Mouse (Mus musculus) stomach, embryonic 16.5 days (tissue): ENCODE measurements around the gene Lipc. TPM values are rescaled to one million over a fixed set of nuclear protein-coding genes. Genes with fewer than 3 reads are reported as not detected.

Experiments used
- ATAC-seq: fragments of 200-750 bp; cut with Nextera tagmentation; 2 replicates; pipeline ENCODE4 v1.8.0; 2017; ENCODE audit warnings: moderate number of reproducible peaks, moderate TSS enrichment; ENCODE audit not compliant: insufficient read depth, low FRiP score
- H3K27ac ChIP-seq: fragments of 300-500 bp; sonication (generic); 2 replicates; pipeline ENCODE4 v1.5.1; 2014; ENCODE audit warnings: low read length
- H3K27me3 ChIP-seq: fragments of 300-500 bp; sonication (generic); 2 replicates; pipeline ENCODE4 v1.6.1; 2014; ENCODE audit warnings: low read length, control low read depth, mixed read lengths; ENCODE audit not compliant: control insufficient read depth, insufficient read depth
- H3K36me3 ChIP-seq: fragments of 300-500 bp; sonication (generic); 2 replicates; pipeline ENCODE4 v1.6.1; 2014; ENCODE audit warnings: low read length; ENCODE audit not compliant: control insufficient read depth, insufficient read depth
- H3K4me1 ChIP-seq: fragments of 300-500 bp; sonication (generic); 2 replicates; pipeline ENCODE4 v1.6.1; 2014; ENCODE audit warnings: low read length, control low read depth, mixed read lengths; ENCODE audit not compliant: control insufficient read depth, insufficient read depth
- H3K4me2 ChIP-seq: fragments of 300-500 bp; sonication (generic); 2 replicates; pipeline ENCODE4 v1.6.1; 2014; ENCODE audit warnings: low read depth, low read length, mixed read lengths
- H3K4me3 ChIP-seq: fragments of 300-500 bp; sonication (generic); replicated peaks from 2 replicates; pipeline ENCODE4 v1.5.1; 2014; ENCODE audit warnings: mild to moderate bottlenecking, low read length
- H3K9ac ChIP-seq: fragments of 300-500 bp; sonication (generic); 2 replicates; pipeline ENCODE4 v1.6.1; 2014; ENCODE audit warnings: low read length
- H3K9me3 ChIP-seq: fragments of 300-500 bp; sonication (generic); replicated peaks from 2 replicates; pipeline ENCODE4 v1.6.1; 2016; ENCODE audit warnings: low read length, control low read depth; ENCODE audit not compliant: control insufficient read depth
- WGBS: fragments of 180-500 bp; shearing (Covaris S2); extraction: QIAGEN DNeasy Blood & Tissue Kit; methylation state at CpG from one replicate; pipeline ENCODE4 v1.1.7; 2014; 5-methylcytosine and 5-hydroxymethylcytosine counted together
- polyA plus RNA-seq: library from polyadenylated mRNA; unstranded; fragments of >200 nt; fragmentation: Nextera tagmentation; extraction: Ambion mirVana; gene quantifications from 2 replicates; pipeline ENCODE4 v1.2.1, GENCODE M21; 2015

Gene Lipc
- polyA plus RNA-seq, 1 experiment from 2014 or later = 2.9 TPM

- ATAC-seq = no peak
- no peak overlapping the region for H3K27ac ChIP-seq
- H3K4me1 ChIP-seq = 0 out of 2 replicates have a peak, but pooled peaks cover 9% of the 10 kb centered on the region
Measured at GRCm38 (mm10) chr9:70927701-70928100, 24.3 kb downstream of the Lipc start.

GRCm38 (mm10) chr9:70926820-70927588 is 25.0 kb downstream of the Lipc start:
- Histone ChIP-seq H3K9ac (no peak overlapping the region), H3K9me3 (no peaks in the 10 kb centered on the region), H3K27ac (peak overlapping the region; percentile 75), H3K27me3 (no peaks in the 10 kb centered on the region), H3K4me2 (no peak overlapping the region), H3K4me1 (peaks cover 13% of the 10 kb centered on the region), H3K4me3 (no peak overlapping the region), H3K36me3 (no peaks in the 10 kb centered on the region)
- 46% methylated on average over 6 of the region's 6 CpGs for WGBS
- peak; percentile 84; the same call in 1 of the 2 replicates for ATAC-seq

More at GRCm38 (mm10) chr9:70927701-70928100, 24.3 kb downstream of the Lipc start:
- Histone ChIP-seq H3K4me3 (no peak overlapping the region), H3K4me2 (no peak overlapping the region), H3K9me3 (no peaks in the 10 kb centered on the region), H3K9ac (no peak overlapping the region), H3K27me3 (no peaks in the 10 kb centered on the region), H3K36me3 (no peaks in the 10 kb centered on the region)

- Histone ChIP-seq H3K4me2 (no peak overlapping the region), H3K9ac (no peak overlapping the region), H3K9me3 (no peaks in the 10 kb centered on the region), H3K4me1 (peaks cover 17% of the 10 kb centered on the region), H3K4me3 (no peak overlapping the region), H3K27me3 (no peaks in the 10 kb centered on the region), H3K27ac (no peak overlapping the region), H3K36me3 (no peaks in the 10 kb centered on the region)
- 91% methylated on average over 6 of the region's 6 CpGs for WGBS
- ATAC-seq = no peak
Measured at GRCm38 (mm10) chr9:70925225-70925624, 26.8 kb downstream of the Lipc start.

GRCm38 (mm10) chr9:70924763-70925162 is 27.3 kb downstream of the Lipc start:
- WGBS = 95% methylated on average over 3 of the region's 3 CpGs
- Histone ChIP-seq H3K36me3 (no peaks in the 10 kb centered on the region), H3K4me3 (no peak overlapping the region), H3K9ac (no peak overlapping the region), H3K4me1 (peaks cover 17% of the 10 kb centered on the region), H3K27me3 (no peaks in the 10 kb centered on the region), H3K9me3 (no peaks in the 10 kb centered on the region), H3K4me2 (no peak overlapping the region), H3K27ac (no peak overlapping the region)
- ATAC-seq = no peak

- 0 out of 2 replicates have a peak overlapping the region, but pooled peaks have one; percentile 15 for H3K27ac ChIP-seq
- no peak overlapping the region for H3K4me3 ChIP-seq
- no peak overlapping the region; the same call in 1 of the 2 replicates for H3K4me2 ChIP-seq
- H3K9me3 ChIP-seq = no peaks in the 10 kb centered on the region
- WGBS = 46% methylated on average over 7 of the region's 7 CpGs
- peaks cover 14% of the 10 kb centered on the region for H3K4me1 ChIP-seq
- H3K9ac ChIP-seq = no peak overlapping the region
- no peaks in the 10 kb centered on the region for H3K27me3 ChIP-seq
- no peaks in the 10 kb centered on the region for H3K36me3 ChIP-seq
- peak; percentile 59; the same call in 1 of the 2 replicates for ATAC-seq
Measured at GRCm38 (mm10) chr9:70921781-70922565, 30.1 kb downstream of the Lipc start.

GRCm38 (mm10) chr9:70921132-70921531 is 30.9 kb downstream of the Lipc start:
- peaks cover 11% of the 10 kb centered on the region for H3K4me1 ChIP-seq
- no peaks in the 10 kb centered on the region for H3K27me3 ChIP-seq
- no peak for ATAC-seq
- H3K36me3 ChIP-seq = no peaks in the 10 kb centered on the region
- H3K9me3 ChIP-seq = no peaks in the 10 kb centered on the region
- no peak overlapping the region for H3K27ac ChIP-seq
- 45% methylated on average over 3 of the region's 3 CpGs for WGBS
- H3K4me2 ChIP-seq = no peak overlapping the region
- H3K9ac ChIP-seq = no peak overlapping the region
- no peak overlapping the region for H3K4me3 ChIP-seq

GRCm38 (mm10) chr9:70919271-70919670 is 32.8 kb downstream of the Lipc start:
- no peaks in the 10 kb centered on the region for H3K27me3 ChIP-seq
- no peaks in the 10 kb centered on the region for H3K36me3 ChIP-seq
- peaks cover 11% of the 10 kb centered on the region for H3K4me1 ChIP-seq
- H3K4me2 ChIP-seq = no peak overlapping the region
- no peak overlapping the region for H3K4me3 ChIP-seq
- H3K9me3 ChIP-seq = no peaks in the 10 kb centered on the region
- no peak overlapping the region for H3K27ac ChIP-seq
- WGBS = 91% methylated on average over 3 of the region's 3 CpGs
- ATAC-seq = no peak
- no peak overlapping the region for H3K9ac ChIP-seq

- 36% methylated on average over 7 of the region's 7 CpGs for WGBS
- no peak for ATAC-seq
- no peak overlapping the region for H3K4me2 ChIP-seq
Measured at GRCm38 (mm10) chr9:70916516-70916915, 35.5 kb downstream of the Lipc start.

GRCm38 (mm10) chr9:70915356-70915685 is 36.7 kb downstream of the Lipc start:
- whole genome bisulfite sequencing = 56% methylated on average over 2 of the region's 2 CpGs
- no peak for ATAC-seq
- no peak overlapping the region for H3K9ac ChIP-seq

More at GRCm38 (mm10) chr9:70916516-70916915, 35.5 kb downstream of the Lipc start:
- H3K36me3 ChIP-seq = no peaks in the 10 kb centered on the region
- H3K4me3 ChIP-seq = no peak overlapping the region
- H3K27me3 ChIP-seq = no peaks in the 10 kb centered on the region
- no peak overlapping the region for H3K9ac ChIP-seq
- no peaks in the 10 kb centered on the region for H3K9me3 ChIP-seq
- H3K27ac ChIP-seq = no peak overlapping the region
- 0 out of 2 replicates have a peak, but pooled peaks cover 4% of the 10 kb centered on the region for H3K4me1 ChIP-seq

More at GRCm38 (mm10) chr9:70915356-70915685, 36.7 kb downstream of the Lipc start:
- H3K27ac ChIP-seq = no peak overlapping the region
- no peaks in the 10 kb centered on the region for H3K9me3 ChIP-seq
- H3K4me1 ChIP-seq = 0 out of 2 replicates have a peak, but pooled peaks cover 4% of the 10 kb centered on the region
- H3K36me3 ChIP-seq = no peaks in the 10 kb centered on the region
- H3K27me3 ChIP-seq = no peaks in the 10 kb centered on the region
- no peak overlapping the region for H3K4me3 ChIP-seq
- H3K4me2 ChIP-seq = no peak overlapping the region
